Mouse (Mus musculus) liver, postnatal 0 days (tissue): ENCODE data around the gene Il15ra.

Experiments used
- CTCF ChIP-seq: sonication (generic); IDR thresholded peaks from 2 replicates; pipeline ENCODE4 v1.5.1; 2016; ENCODE audit warnings: antibody characterized with exemption, low read depth
- EP300 ChIP-seq: IDR thresholded peaks from 2 replicates; pipeline ENCODE4 v1.6.1; 2016; ENCODE audit warnings: antibody characterized with exemption, low read depth, mild to moderate bottlenecking

DNA sequence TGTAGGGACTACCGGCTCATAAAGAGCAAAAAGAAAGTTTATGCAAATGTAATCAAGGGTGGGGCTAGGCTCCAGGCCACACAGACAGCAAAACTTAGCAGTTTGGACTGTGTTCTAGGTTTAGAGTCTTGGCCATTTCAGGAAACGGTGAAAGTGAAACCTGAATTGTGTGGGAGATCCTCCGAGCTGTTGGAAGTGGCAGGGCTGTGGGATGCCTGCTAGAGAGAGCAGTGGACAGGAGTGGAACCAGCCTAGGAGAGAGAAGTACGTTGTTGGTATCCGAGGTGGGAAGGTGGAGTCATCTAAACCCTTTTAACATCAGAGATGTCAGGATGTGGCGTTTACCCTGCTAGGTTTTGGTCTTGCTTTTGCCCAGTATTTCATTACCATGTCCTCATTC lies 30.8 kb downstream of the Il15ra start:
- TF ChIP-seq CTCF (no peak), EP300 (no peak)
